Mouse (Mus musculus) heart, adult 8-10 months (tissue): ENCODE data around the gene Zdhhc16. TPM values are rescaled to one million over a fixed set of nuclear protein-coding genes. Genes with fewer than 3 reads are reported as not detected.

Experiments used
- DNase-seq: peaks from one replicate; pipeline ENCODE4 v3.0.0; 2022; ENCODE audit warnings: low spot score
- total RNA-seq, 4 experiments: library from RNA; stranded (reverse); gene quantifications; 2 replicates each; pipeline ENCODE4 v1.2.4; 2022

Gene Zdhhc16
- total RNA-seq, 4 experiments from 2014 or later = 12.4 to 14.1 (median 13.1) TPM

DNA sequence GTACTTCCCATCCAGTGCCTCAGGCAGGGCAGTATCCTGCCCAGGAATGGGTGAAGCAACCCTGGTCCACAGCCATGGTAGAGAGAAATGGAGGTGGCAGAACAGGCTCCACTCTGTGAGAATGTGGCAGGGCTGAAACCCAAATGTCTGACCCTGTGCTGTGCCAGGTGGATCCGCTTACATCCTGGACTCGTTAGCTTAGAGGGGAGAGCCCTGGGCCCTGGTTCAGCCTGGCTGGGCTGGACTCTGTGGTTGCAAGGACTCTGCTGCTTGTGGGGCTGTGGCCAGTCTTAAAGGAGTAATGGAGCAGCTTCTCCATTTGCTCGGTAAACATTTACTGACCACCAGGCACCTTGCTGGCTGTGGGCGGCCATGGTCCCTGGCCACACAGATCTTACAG lies 53.9 kb downstream of the Zdhhc16 start:
- DNase-seq = no peak

GRCm38 (mm10) chr19:41989810-41990209 lies 56.5 kb downstream of the Zdhhc16 start:
- peak; percentile 42 for DNase-seq

GRCm38 (mm10) chr19:41991926-41992477 lies 58.7 kb downstream of the Zdhhc16 start:
- DNase-seq = no peak

DNA sequence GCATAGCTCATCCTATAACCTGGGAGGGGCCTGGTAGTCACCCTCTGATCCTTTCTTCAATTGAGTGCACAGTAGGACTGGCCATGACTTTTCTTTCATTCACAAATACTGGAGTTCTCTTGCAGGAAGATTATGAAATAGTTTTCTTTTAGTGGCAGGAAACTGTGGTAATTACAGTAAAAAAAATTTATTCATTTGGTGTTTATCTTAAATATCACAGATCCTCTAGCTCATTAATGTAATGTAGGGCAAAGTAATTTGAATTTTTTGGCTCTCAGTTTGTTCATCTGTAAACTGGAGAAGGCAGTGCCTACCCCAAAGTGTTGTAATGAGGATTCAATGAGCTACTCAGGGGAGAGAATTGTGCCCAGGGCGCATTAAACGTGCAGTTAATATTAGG lies 59.7 kb downstream of the Zdhhc16 start:
- DNase-seq = no peak

- peak; percentile 75 for DNase-seq
Measured at GRCm38 (mm10) chr19:41993484-41993883, 60.2 kb downstream of the Zdhhc16 start.

Other genes with a start within 250 kb of the Zdhhc16 start
- under 1 TPM in 3 of 4 experiments, not detected in 1; 0.06 to 0.44 (median 0.09) TPM for gene Slit1, start 189.8 kb upstream of the Zdhhc16 start, total RNA-seq
- gene Arhgap19, start 131.4 kb upstream of the Zdhhc16 start, total RNA-seq = 1 to 10 TPM; 1.6 to 2.6 (median 2.0) TPM
- 1 to 10 TPM; 1.9 to 4.5 (median 3.4) TPM for gene Frat1, start 103.5 kb upstream of the Zdhhc16 start, total RNA-seq
- gene Frat2, start 85.3 kb upstream of the Zdhhc16 start, total RNA-seq = 1 to 10 TPM; 2.2 to 4.6 (median 2.5) TPM
- 10 to 100 TPM; 16.4 to 18.7 (median 18.5) TPM for gene Rrp12, start 37.3 kb upstream of the Zdhhc16 start, total RNA-seq
- gene Pgam1, start 21.6 kb upstream of the Zdhhc16 start, total RNA-seq = 100 to 1,000 TPM in 3 of 4 experiments, 10 to 100 TPM in 1; 94.6 to 149 (median 113) TPM
- gene Exosc1, start 57 bp upstream of the Zdhhc16 start, total RNA-seq = 10 to 100 TPM; 11.9 to 14.7 (median 13.7) TPM
- 10 to 100 TPM; 16.0 to 23.9 (median 20.6) TPM for gene Mms19, start 47.7 kb downstream of the Zdhhc16 start, total RNA-seq
- 10 to 100 TPM; 15.9 to 18.2 (median 16.5) TPM for gene Ubtd1, start 48.3 kb downstream of the Zdhhc16 start, total RNA-seq
- gene Ankrd2, start 102.5 kb downstream of the Zdhhc16 start, total RNA-seq = under 1 TPM in 3 of 4 experiments, not detected in 1; 0.49 to 0.63 (median 0.53) TPM
- 1 to 10 TPM in 3 of 4 experiments, under 1 TPM in 1; 0.92 to 2.5 (median 1.5) TPM for gene Hoga1, start 112.1 kb downstream of the Zdhhc16 start, total RNA-seq
- gene 4933411K16Rik, start 118.8 kb downstream of the Zdhhc16 start, total RNA-seq = under 1 TPM in 2 of 4 experiments, not detected in 2; 0.22 to 0.31 TPM
- 1 to 10 TPM; 2.2 to 4.0 (median 2.4) TPM for gene Morn4, start 152.9 kb downstream of the Zdhhc16 start, total RNA-seq
- gene Pi4k2a, start 157.0 kb downstream of the Zdhhc16 start, total RNA-seq = 10 to 100 TPM; 17.7 to 23.2 (median 22.2) TPM
- gene Avpi1, start 195.6 kb downstream of the Zdhhc16 start, total RNA-seq = 10 to 100 TPM; 11.1 to 16.5 (median 13.6) TPM
- 10 to 100 TPM; 19.4 to 22.3 (median 20.0) TPM for gene Marveld1, start 213.9 kb downstream of the Zdhhc16 start, total RNA-seq
- gene Zfyve27, start 230.5 kb downstream of the Zdhhc16 start, total RNA-seq = 10 to 100 TPM; 16.8 to 25.4 (median 21.6) TPM